Mouse (Mus musculus) lung, adult 2 months (tissue): ENCODE measurements at regions not wholly inside any gene's neighbourhood (a gene's known extent, or its start where the extent isn't known, plus 50 kb on each side); places are given as distances from the start of the nearest gene placed in this dataset.

ENCODE experiments used
- CTCF ChIP-seq: fragments of 200-500 bp; IDR thresholded peaks from 2 replicates; pipeline ENCODE4 v1.5.1; 2011; ENCODE audit warnings: mild to moderate bottlenecking, low read length, control low read depth; ENCODE audit not compliant: insufficient read depth
- POLR2A ChIP-seq: fragments of 200-500 bp; IDR thresholded peaks from 2 replicates; pipeline ENCODE4 v1.6.1; 2011; ENCODE audit warnings: low read depth, mild to moderate bottlenecking, control low read depth, low read length, borderline replicate concordance; ENCODE audit errors: extremely low read depth

DNA sequence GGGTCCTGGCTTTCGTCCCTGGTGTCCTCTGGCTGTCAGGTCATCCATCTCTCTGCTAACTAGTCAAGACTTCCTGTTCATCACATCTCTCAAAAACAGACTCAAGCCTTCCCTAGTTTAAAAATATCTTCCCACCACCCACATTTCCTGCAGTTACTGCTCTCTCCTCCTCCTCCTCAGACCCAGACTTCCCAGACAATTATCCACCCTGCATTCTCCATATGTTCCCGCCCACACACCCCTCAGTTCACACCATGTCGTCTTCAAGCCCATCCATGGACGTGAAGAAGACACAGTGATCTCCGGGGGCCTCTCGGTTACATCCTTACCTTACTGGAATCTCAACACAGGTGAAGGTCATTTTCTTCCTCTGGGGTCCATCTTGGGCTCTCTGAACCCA lies 444.4 kb downstream of the Pdcd6ip start:
- TF ChIP-seq POLR2A (no peak), CTCF (no peak)
